Mouse (Mus musculus): ENCODE results near the gene Zc3hc1. TPM values are rescaled to one million over a fixed set of nuclear protein-coding genes. Genes with fewer than 3 reads are reported as not detected.

The Zc3hc1 gene
- polyA plus RNA-seq, 1 experiment: 17.1 TPM

DNA sequence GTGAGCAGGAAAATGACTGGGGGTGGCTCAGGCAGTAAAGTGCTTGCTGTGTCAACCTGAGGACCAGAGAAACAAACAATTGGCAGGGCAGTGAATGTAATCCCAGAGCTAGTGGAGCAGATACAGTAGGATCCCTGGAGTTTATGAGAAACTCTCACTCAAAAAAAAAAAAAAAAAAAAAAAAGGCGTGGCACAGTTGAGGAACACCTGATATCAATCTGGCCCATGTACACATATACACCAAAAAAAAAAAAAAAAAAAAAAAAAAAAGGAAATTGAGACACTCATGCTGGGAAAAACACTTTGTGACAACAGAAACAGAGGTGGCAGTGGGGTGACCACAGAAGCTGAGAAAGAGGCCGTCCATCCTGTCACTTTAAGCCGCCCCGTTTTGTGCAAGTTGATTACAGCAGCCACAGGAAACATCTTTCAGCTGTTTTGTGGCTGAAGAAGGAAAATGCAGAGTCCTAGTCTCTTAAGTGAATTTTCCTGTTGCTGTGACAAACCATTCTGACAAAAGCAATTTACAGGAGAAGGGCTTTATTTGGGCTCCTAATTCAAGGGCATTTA, 64.8 kb downstream of the Zc3hc1 start:
- WGBS: 7% methylated on average over 4 of the region's 4 CpGs
- H3K4me1 ChIP-seq (ENCODE audit: control insufficient read depth, insufficient read depth, low read length): peaks cover 5% of the 10 kb centered on the region
- TF ChIP-seq POLR2A (IDR thresholded peaks at IDR 0.05; ENCODE audit: borderline replicate concordance, control insufficient read depth, low read depth, low read length) (no peak), CTCF (IDR thresholded peaks at IDR 0.05; ENCODE audit: control insufficient read depth, insufficient read depth, low read length) (no peak)
- no peak overlapping the region for H3K4me3 ChIP-seq (replicated peaks; ENCODE audit: control insufficient read depth, low read depth, low read length)
- H3K27ac ChIP-seq (ENCODE audit: control insufficient read depth, insufficient read depth, low read depth, low read length, poor library complexity): peak overlapping the region; percentile 90

DNA sequence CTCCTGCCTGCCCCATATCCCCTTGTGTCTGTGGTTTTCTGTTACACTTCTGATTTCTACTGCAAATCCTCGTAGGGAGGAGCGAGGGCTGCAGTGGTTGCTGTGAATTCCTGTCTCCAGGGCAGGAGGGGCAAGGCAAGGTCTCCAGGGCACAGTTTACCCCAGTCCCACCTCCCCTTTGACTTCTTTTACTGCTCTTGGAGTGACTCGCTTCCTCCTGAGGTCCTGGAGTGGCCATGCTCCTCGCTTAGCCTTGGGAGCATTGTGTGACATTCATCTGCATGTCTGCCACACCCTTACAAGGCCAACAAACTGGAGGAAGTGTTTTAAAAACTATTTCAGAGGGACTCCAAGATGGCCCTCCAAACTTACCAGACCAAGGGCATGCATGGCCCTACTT, 69.8 kb downstream of the Zc3hc1 start:
- Histone ChIP-seq H3K4me1 (ENCODE audit: control insufficient read depth, insufficient read depth, low read length) (peaks cover 3% of the 10 kb centered on the region; the same call in 1 of the 2 replicates), H3K27ac (ENCODE audit: control insufficient read depth, insufficient read depth, low read depth, low read length, poor library complexity) (no peak overlapping the region), H3K4me3 (replicated peaks; ENCODE audit: control insufficient read depth, low read depth, low read length) (no peak overlapping the region)
- WGBS: 30% methylated on average over 4 of the region's 4 CpGs
- TF ChIP-seq POLR2A (IDR thresholded peaks at IDR 0.05; ENCODE audit: borderline replicate concordance, control insufficient read depth, low read depth, low read length): no peak
- no peak for TF ChIP-seq CTCF (IDR thresholded peaks at IDR 0.05; ENCODE audit: control insufficient read depth, insufficient read depth, low read length)

DNA sequence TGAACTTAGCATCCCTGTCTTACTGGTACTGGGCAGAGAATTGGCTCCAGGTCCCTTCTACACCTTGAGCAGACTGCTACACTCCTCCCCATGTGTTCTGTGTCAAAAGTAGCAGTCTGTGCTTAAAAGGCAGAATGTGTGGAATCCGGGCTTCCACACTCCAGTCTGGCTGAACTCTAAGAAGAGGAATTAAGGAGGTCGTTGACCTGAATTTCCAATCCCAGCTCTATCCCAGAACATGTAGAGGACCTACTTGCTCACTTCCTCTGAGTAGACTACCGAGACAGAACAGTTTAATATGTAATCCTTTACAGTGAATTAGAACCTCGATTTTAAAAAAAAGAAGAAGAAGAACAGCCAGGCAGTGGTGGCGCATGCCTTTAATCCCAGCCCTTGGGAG, 71.6 kb downstream of the Zc3hc1 start:
- 63% methylated on average over 5 of the region's 5 CpGs for WGBS
- H3K4me1 ChIP-seq (ENCODE audit: control insufficient read depth, insufficient read depth, low read length): 0 out of 2 replicates have a peak, but pooled peaks cover 1% of the 10 kb centered on the region
- H3K4me3 ChIP-seq (replicated peaks; ENCODE audit: control insufficient read depth, low read depth, low read length): no peak overlapping the region
- no peak overlapping the region for H3K27ac ChIP-seq (ENCODE audit: control insufficient read depth, insufficient read depth, low read depth, low read length, poor library complexity)
- TF ChIP-seq POLR2A (IDR thresholded peaks at IDR 0.05; ENCODE audit: borderline replicate concordance, control insufficient read depth, low read depth, low read length): no peak
- TF ChIP-seq CTCF (IDR thresholded peaks at IDR 0.05; ENCODE audit: control insufficient read depth, insufficient read depth, low read length): no peak

Other genes with a start within 250 kb of the Zc3hc1 start
- gene Ube2h, start 86.5 kb downstream of the Zc3hc1 start, polyA plus RNA-seq (2011; ENCODE audit: insufficient read depth, insufficient read length, low replicate concordance, missing spikeins): 35.1 and 44.9 TPM in 2 replicates
- 8.6 and 15.5 TPM in 2 replicates for gene Klhdc10, start 10.8 kb upstream of the Zc3hc1 start, polyA plus RNA-seq (2011; ENCODE audit: insufficient read depth, insufficient read length, low replicate concordance, missing spikeins)
- 12.7 and 15.2 TPM in 2 replicates for gene Tmem209, start 118.8 kb upstream of the Zc3hc1 start, polyA plus RNA-seq (2011; ENCODE audit: insufficient read depth, insufficient read length, low replicate concordance, missing spikeins)
- gene Ssmem1, start 118.8 kb upstream of the Zc3hc1 start, polyA plus RNA-seq (2011; ENCODE audit: insufficient read depth, insufficient read length, low replicate concordance, missing spikeins): not detected in 2 replicates
- not detected in 2 replicates for gene Cpa2, start 150.6 kb upstream of the Zc3hc1 start, polyA plus RNA-seq (2011; ENCODE audit: insufficient read depth, insufficient read length, low replicate concordance, missing spikeins)
- gene Cpa4, start 177.3 kb upstream of the Zc3hc1 start, polyA plus RNA-seq (2011; ENCODE audit: insufficient read depth, insufficient read length, low replicate concordance, missing spikeins): not detected in 2 replicates
- not detected in 2 replicates for gene Cpa5, start 220.0 kb upstream of the Zc3hc1 start, polyA plus RNA-seq (2011; ENCODE audit: insufficient read depth, insufficient read length, low replicate concordance, missing spikeins)
- not detected in 2 replicates for gene Cpa1, start 248.2 kb upstream of the Zc3hc1 start, polyA plus RNA-seq (2011; ENCODE audit: insufficient read depth, insufficient read length, low replicate concordance, missing spikeins)